Mouse (Mus musculus) hematopoietic stem cell, adult 5-6 weeks (primary cell): ENCODE data around the gene Olfr1272. TPM values are rescaled to one million over a fixed set of nuclear protein-coding genes. Genes with fewer than 3 reads are reported as not detected.
"Not testable (repeated sequence)": the region's sequence is repeated elsewhere in the genome, so short reads cannot be mapped to it uniquely, and the experiment has no call there.

Source experiments
- ATAC-seq, 2 experiments: fragments of 125-278 bp in 1 of 2; replicated peaks in 1 of 2; 2 replicates each; pipeline ENCODE4 v1.8.0; 2016 to 2017; ENCODE audit warnings: inconsistent platforms in 2 of 2, mild to moderate bottlenecking in 2 of 2, moderate number of reproducible peaks in 2 of 2, low read depth in 1 of 2, moderate TSS enrichment in 1 of 2; ENCODE audit not compliant: low FRiP score in 2 of 2, poor library complexity in 2 of 2, severe bottlenecking in 2 of 2, insufficient read depth in 1 of 2, low TSS enrichment in 1 of 2
- total RNA-seq: library from RNA; stranded (forward); fragments of 172-1452, 232-1000 nt; gene quantifications from 2 replicates; pipeline ENCODE4 v1.2.3, GENCODE M21; 2017

Olfr1272 gene
- total RNA-seq = not detected in 2 replicates

DNA sequence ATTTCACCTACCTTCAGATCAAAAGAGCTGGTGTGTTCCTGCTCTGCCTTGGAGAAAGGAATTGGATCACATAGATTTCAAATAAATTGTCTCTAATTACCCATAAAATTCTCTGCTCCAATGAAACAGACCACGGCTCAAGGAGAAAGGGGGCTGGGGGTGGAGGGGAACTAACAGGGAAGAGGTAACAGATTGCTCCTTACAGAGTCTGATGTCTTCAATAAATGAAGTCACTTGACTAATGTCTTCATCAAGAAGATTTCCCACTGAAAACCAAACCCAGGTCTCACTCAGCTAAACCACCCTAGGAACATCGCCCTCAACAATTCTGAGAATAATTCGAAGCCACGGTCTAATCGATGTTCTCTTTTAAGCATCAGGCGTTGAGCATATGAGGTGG, at the start of gene Olfr1272:
TSS of gene Olfr1272 (minus strand) at position 101 of the 400 bp plus-strand sequence.
- ATAC-seq = no peak

DNA sequence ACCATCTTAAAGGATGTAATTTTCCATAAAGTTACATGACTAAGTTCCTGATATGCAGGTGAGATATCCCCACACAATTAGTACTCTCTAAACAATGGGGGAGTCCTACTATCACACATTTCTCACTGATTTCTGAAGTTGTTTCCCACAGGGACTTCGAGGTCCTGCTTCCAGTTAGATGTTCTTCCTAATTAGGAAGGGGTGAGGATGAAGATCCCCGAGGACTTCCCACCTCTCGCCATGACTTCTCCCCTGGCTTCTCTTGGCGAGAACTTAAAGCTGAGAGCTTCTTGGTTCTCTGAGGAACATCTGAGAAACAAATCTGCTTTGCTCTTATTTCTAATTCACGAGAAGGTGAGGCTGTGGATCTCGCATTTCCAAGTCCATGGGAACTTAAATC, 29.3 kb upstream of the Olfr1272 start, which contains the start of gene Gm13769:
TSS of gene Gm13769 (plus strand) at position 301 of the 400 bp plus-strand sequence.
- ATAC-seq = not testable (repeated sequence)

- ATAC-seq = no peak
These were observed 21.7 kb downstream of the Olfr1272 start, which contains the start of gene Olfr1271 for GRCm38 (mm10) chr2:90270932-90271331. Olfr1271 (minus strand) TSS chr2:90271032.

- no peak for ATAC-seq
These were observed 35.1 kb downstream of the Olfr1272 start, which contains the start of gene Olfr142 for GRCm38 (mm10) chr2:90257492-90257891. Olfr142 (minus strand) TSS chr2:90257592.

Other genes starting within 250 kb of the Olfr1272 start
- gene Olfr140, start 229.2 kb downstream of the Olfr1272 start, total RNA-seq = not detected in 2 replicates
- gene Olfr1269, start 171.4 kb downstream of the Olfr1272 start, total RNA-seq = not detected in 2 replicates
- not detected in 2 replicates for gene Olfr32, start 150.5 kb downstream of the Olfr1272 start, total RNA-seq
- not detected in 2 replicates for gene Olfr1270, start 139.8 kb downstream of the Olfr1272 start, total RNA-seq
- gene Olfr1506, start 68.3 kb downstream of the Olfr1272 start, total RNA-seq = 0.19 TPM in 1 of 2 replicates, not detected in the other
- gene Olfr142, start 35.2 kb downstream of the Olfr1272 start, total RNA-seq = not detected in 2 replicates
- gene Olfr1271, start 21.8 kb downstream of the Olfr1272 start, total RNA-seq = not detected in 2 replicates
- gene Gm13769, start 29.4 kb upstream of the Olfr1272 start, total RNA-seq = not detected in 2 replicates
- gene Olfr1274-ps, start 105.8 kb upstream of the Olfr1272 start, total RNA-seq = not detected in 2 replicates